Mouse (Mus musculus) G1E (cell line): Measurements from ENCODE around the gene Grtp1.

Source experiments
- CTCF ChIP-seq: IDR thresholded peaks from 2 replicates; pipeline ENCODE4 v1.5.1; 2012; ENCODE audit warnings: low read depth, low read length, inconsistent platforms, mixed read lengths
- GATA1 ChIP-seq: IDR thresholded peaks from 2 replicates; pipeline ENCODE4 v1.6.1; 2012; ENCODE audit warnings: borderline replicate concordance, low read length, inconsistent platforms, mixed read lengths
- POLR2AphosphoS5 ChIP-seq: IDR thresholded peaks from 2 replicates; pipeline ENCODE4 v1.6.1; 2012; ENCODE audit warnings: low read depth, low read length, inconsistent platforms; ENCODE audit not compliant: insufficient replicate concordance
- TAL1 ChIP-seq: conservative IDR thresholded peaks from 2 replicates; pipeline ENCODE4 v1.6.1; 2012; ENCODE audit warnings: low read depth, low read length, inconsistent platforms, mixed read lengths

GRCm38 (mm10) chr8:13155358-13155757 is 45.1 kb downstream of the Grtp1 start:
- no peak for TF ChIP-seq CTCF
- no peak for TF ChIP-seq POLR2AphosphoS5
- TF ChIP-seq GATA1 = no peak
- TF ChIP-seq TAL1 = no peak
